Mouse (Mus musculus) liver, embryonic 14.5 days (tissue): ENCODE results near the gene Msi1.

Experiments
- CTCF ChIP-seq: IDR thresholded peaks from 2 replicates; pipeline ENCODE4 v1.5.1; 2016; ENCODE audit warnings: antibody characterized with exemption, low read depth, control low read depth
- EP300 ChIP-seq: IDR thresholded peaks from 2 replicates; pipeline ENCODE4 v1.6.1; 2016; ENCODE audit warnings: antibody characterized with exemption, low read depth

DNA sequence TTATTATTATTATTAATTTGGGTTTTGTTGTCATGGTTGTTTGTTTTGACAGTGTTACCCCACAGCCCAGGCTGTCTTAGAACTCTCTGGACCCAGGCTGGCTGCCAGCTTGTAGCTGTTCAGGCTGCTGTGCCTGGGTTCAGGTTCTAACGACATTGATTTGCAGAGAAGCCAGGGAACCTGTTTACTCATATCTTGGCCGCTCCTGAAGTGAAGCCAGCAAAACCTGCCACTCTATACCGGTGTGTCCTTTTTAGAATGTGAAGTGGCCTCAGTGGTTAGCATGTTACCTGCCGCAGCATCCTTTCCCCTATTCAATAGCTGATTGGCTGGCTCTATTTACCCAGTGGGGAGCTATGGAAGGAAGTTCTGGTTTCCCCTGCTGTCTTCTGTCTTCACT lies 57.3 kb downstream of the Msi1 start:
- TF ChIP-seq CTCF, result no peak
- TF ChIP-seq EP300, result no peak
